Mouse (Mus musculus): ENCODE results near the gene Ccdc173. TPM values are rescaled to one million over a fixed set of nuclear protein-coding genes. Genes with fewer than 3 reads are reported as not detected.
"Not testable (repeated sequence)": the region's sequence is repeated elsewhere in the genome, so short reads cannot be mapped to it uniquely, and the experiment has no call there.

Ccdc173 gene
- polyA plus RNA-seq, 1 experiment, result 0.58 TPM

DNA sequence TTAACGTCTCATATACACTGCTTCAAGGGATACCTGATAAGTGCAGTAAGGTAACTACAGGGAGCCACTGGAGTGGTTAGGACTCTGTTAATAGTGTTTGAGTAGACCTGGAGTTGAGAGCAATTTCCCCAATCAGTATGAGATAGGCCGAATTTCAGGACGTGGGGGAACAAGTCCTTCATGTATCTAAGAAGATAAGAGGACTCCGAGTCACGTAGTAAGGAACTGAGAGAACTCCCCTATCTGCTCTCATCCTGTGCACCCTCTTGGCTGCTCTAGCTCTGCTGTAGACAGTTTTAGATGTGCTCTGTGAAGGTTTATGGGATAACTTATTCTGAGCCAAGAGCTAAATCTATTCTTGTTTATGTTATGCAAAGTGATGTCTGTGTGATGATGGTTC is 27.2 kb upstream of the Ccdc173 start:
- no peak for TF ChIP-seq MYOG (IDR thresholded peaks at IDR 0.05; ENCODE audit: control insufficient read depth in 1 of 3, insufficient read depth in 1 of 3, insufficient read length in 2 of 3, low read depth in 2 of 3)
- no peak for TF ChIP-seq E2F4 (IDR thresholded peaks at IDR 0.05; ENCODE audit: insufficient read depth)
- TF ChIP-seq SRF (IDR thresholded peaks at IDR 0.05; ENCODE audit: control insufficient read depth, insufficient read length, low read depth), result no peak
- no peak for TF ChIP-seq MAX (IDR thresholded peaks at IDR 0.05; ENCODE audit: low read depth)
- TF ChIP-seq MYOD1 (IDR thresholded peaks at IDR 0.05; ENCODE audit: control insufficient read depth in 1 of 3, insufficient read length in 2 of 3, low read depth in 2 of 3), result no peak
- no peak for TF ChIP-seq POLR2A (IDR thresholded peaks at IDR 0.05; ENCODE audit: insufficient read length, low read depth)
- no peak for TF ChIP-seq POLR2AphosphoS2 (IDR thresholded peaks at IDR 0.05; ENCODE audit: insufficient read length, low read depth)
- TF ChIP-seq REST (IDR thresholded peaks at IDR 0.05; ENCODE audit: insufficient read depth, insufficient read length), result no peak
- no peak for TF ChIP-seq TCF12 (IDR thresholded peaks at IDR 0.05; ENCODE audit: insufficient read depth, poor library complexity, severe bottlenecking)
- no peak for TF ChIP-seq TCF3 (IDR thresholded peaks at IDR 0.05; ENCODE audit: insufficient read length, low read depth)
- TF ChIP-seq CEBPB (IDR thresholded peaks at IDR 0.05; ENCODE audit: insufficient read depth, poor library complexity, severe bottlenecking), result no peak
- peaks cover 13% of the 10 kb centered on the region for H3K27me3 ChIP-seq (ENCODE audit: control insufficient read depth, insufficient read depth, insufficient read length)
- H3K4me2 ChIP-seq (ENCODE audit: low read depth), result no peak overlapping the region
- H3K79me2 ChIP-seq (ENCODE audit: control insufficient read depth, insufficient read depth), result no peaks in the 10 kb centered on the region
- no peaks in the 10 kb centered on the region for H3K36me3 ChIP-seq (ENCODE audit: control insufficient read depth, insufficient read depth)
- no peak overlapping the region for H3ac ChIP-seq (ENCODE audit: control insufficient read depth, insufficient read length)
- no peak overlapping the region for H3K4me3 ChIP-seq

DNA sequence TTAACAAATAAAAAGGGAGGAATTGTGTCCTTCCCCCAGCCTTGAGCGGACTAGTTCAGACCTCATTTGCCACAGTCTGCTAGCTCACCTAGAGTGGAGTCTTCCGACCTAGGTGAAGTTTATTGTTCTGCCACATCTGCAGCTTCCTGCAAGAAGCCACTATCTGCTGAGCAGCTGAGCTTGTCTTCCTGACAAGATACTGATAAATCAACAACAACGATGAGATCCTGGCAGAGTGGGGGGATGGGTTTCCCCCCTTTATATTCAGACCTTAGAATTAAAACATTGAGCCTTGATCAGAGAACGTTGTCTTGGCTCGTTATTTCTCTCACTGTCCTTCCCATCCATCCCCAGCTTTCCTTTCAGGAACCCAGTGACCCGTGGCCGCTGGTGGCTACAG is 22.0 kb upstream of the Ccdc173 start:
- H3K27me3 ChIP-seq (ENCODE audit: control insufficient read depth, insufficient read depth, insufficient read length), result peaks cover 10% of the 10 kb centered on the region
- H3ac ChIP-seq (ENCODE audit: control insufficient read depth, insufficient read length); H3K4me2 ChIP-seq (ENCODE audit: low read depth); H3K79me2 ChIP-seq (ENCODE audit: control insufficient read depth, insufficient read depth); H3K36me3 ChIP-seq (ENCODE audit: control insufficient read depth, insufficient read depth); H3K4me3 ChIP-seq: not testable (repeated sequence)

DNA sequence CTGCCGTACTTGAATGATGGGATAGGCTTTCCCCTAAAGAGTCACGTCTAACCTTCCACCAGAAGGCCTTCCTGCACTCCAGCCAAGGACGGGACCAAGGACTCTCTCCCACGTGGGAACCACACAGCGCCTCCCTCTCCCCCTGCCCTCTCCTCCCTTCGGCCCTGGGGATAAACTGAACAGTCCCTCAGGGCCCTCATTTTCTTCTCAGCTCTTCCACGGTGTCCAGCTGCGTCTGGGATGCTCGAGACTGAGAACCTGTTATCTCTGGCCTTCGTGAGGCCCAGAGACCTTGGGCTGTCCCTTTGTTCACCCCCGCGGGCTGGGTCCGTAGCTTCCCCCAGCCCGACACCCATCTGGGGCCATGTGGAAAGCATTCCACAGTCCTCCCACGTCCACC is 20.8 kb upstream of the Ccdc173 start:
- Histone ChIP-seq H3K79me2 (ENCODE audit: control insufficient read depth, insufficient read depth) (no peaks in the 10 kb centered on the region), H3K27me3 (ENCODE audit: control insufficient read depth, insufficient read depth, insufficient read length) (peaks cover 10% of the 10 kb centered on the region), H3ac (ENCODE audit: control insufficient read depth, insufficient read length) (no peak overlapping the region), H3K4me3 (no peak overlapping the region), H3K4me2 (ENCODE audit: low read depth) (no peak overlapping the region), H3K36me3 (ENCODE audit: control insufficient read depth, insufficient read depth) (no peaks in the 10 kb centered on the region)
- TF ChIP-seq MAX (IDR thresholded peaks at IDR 0.05; ENCODE audit: low read depth) (no peak), E2F4 (IDR thresholded peaks at IDR 0.05; ENCODE audit: insufficient read depth) (no peak), POLR2AphosphoS2 (IDR thresholded peaks at IDR 0.05; ENCODE audit: insufficient read length, low read depth) (no peak), MYOD1 (IDR thresholded peaks at IDR 0.05; ENCODE audit: control insufficient read depth in 1 of 3, insufficient read length in 2 of 3, low read depth in 2 of 3) (no peak), CEBPB (IDR thresholded peaks at IDR 0.05; ENCODE audit: insufficient read depth, poor library complexity, severe bottlenecking) (no peak), MYOG (IDR thresholded peaks at IDR 0.05; ENCODE audit: control insufficient read depth in 1 of 3, insufficient read depth in 1 of 3, insufficient read length in 2 of 3, low read depth in 2 of 3) (no peak), TCF12 (IDR thresholded peaks at IDR 0.05; ENCODE audit: insufficient read depth, poor library complexity, severe bottlenecking) (no peak)

DNA sequence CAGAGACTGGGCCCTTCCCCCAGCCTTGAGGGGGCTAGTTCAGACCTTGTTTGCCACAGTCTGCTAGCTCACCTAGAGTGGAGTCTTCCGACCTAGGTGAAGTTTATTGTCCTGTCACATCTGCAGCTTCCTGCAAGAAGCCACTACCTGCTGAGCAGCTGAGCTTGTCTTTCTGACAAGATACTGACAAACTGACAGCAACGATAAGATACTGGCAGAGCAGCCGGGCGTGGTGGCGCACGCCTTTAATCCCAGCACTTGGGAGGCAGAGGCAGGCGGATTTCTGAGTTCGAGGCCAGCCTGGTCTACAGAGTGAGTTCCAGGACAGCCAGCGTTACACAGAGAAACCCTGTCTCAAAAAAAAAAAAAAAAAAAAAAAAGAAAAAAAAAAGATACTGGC is 15.3 kb upstream of the Ccdc173 start:
- H3ac ChIP-seq (ENCODE audit: control insufficient read depth, insufficient read length); H3K79me2 ChIP-seq (ENCODE audit: control insufficient read depth, insufficient read depth); H3K27me3 ChIP-seq (ENCODE audit: control insufficient read depth, insufficient read depth, insufficient read length); H3K4me2 ChIP-seq (ENCODE audit: low read depth); H3K36me3 ChIP-seq (ENCODE audit: control insufficient read depth, insufficient read depth); H3K4me3 ChIP-seq: not testable (repeated sequence)

DNA sequence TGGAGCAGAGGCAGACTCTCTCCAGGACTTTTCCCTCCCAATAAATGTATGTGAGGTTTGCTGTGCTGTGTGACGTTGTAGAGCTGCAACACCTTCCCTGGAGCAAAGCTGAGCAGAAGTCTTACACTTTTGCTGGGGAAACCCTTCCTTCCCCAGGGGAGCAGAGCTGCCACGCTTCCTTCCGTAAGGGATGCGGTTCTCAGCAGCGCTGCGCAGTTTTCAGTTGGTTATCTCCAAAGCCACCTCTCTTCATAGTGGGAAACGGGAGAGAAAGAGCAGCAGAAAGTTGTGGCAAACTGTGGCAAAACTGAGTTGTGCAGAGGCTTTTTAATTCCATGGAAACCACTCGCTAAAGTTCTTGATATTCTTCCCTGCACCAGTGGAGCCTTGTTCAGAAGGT is 14.4 kb upstream of the Ccdc173 start:
- H3K27me3 ChIP-seq (ENCODE audit: control insufficient read depth, insufficient read depth, insufficient read length), result no peaks in the 10 kb centered on the region
- no peak overlapping the region for H3K4me2 ChIP-seq (ENCODE audit: low read depth)
- H3ac ChIP-seq (ENCODE audit: control insufficient read depth, insufficient read length), result no peak overlapping the region
- TF ChIP-seq TCF3 (IDR thresholded peaks at IDR 0.05; ENCODE audit: insufficient read length, low read depth), result no peak
- TF ChIP-seq POLR2AphosphoS2 (IDR thresholded peaks at IDR 0.05; ENCODE audit: insufficient read length, low read depth), result no peak
- no peak for TF ChIP-seq CEBPB (IDR thresholded peaks at IDR 0.05; ENCODE audit: insufficient read depth, poor library complexity, severe bottlenecking)
- no peak for TF ChIP-seq MAX (IDR thresholded peaks at IDR 0.05; ENCODE audit: low read depth)
- no peak for TF ChIP-seq TCF12 (IDR thresholded peaks at IDR 0.05; ENCODE audit: insufficient read depth, poor library complexity, severe bottlenecking)
- no peak for TF ChIP-seq REST (IDR thresholded peaks at IDR 0.05; ENCODE audit: insufficient read depth, insufficient read length)
- no peak for TF ChIP-seq MYOG (IDR thresholded peaks at IDR 0.05; ENCODE audit: control insufficient read depth in 1 of 3, insufficient read depth in 1 of 3, insufficient read length in 2 of 3, low read depth in 2 of 3)
- no peak for TF ChIP-seq E2F4 (IDR thresholded peaks at IDR 0.05; ENCODE audit: insufficient read depth)
- no peak for TF ChIP-seq SRF (IDR thresholded peaks at IDR 0.05; ENCODE audit: control insufficient read depth, insufficient read length, low read depth)
- no peak for TF ChIP-seq POLR2A (IDR thresholded peaks at IDR 0.05; ENCODE audit: insufficient read length, low read depth)
- TF ChIP-seq MYOD1 (IDR thresholded peaks at IDR 0.05; ENCODE audit: control insufficient read depth in 1 of 3, insufficient read length in 2 of 3, low read depth in 2 of 3), result no peak
- no peaks in the 10 kb centered on the region for H3K79me2 ChIP-seq (ENCODE audit: control insufficient read depth, insufficient read depth)
- no peak overlapping the region for H3K4me3 ChIP-seq
- no peaks in the 10 kb centered on the region for H3K36me3 ChIP-seq (ENCODE audit: control insufficient read depth, insufficient read depth)

DNA sequence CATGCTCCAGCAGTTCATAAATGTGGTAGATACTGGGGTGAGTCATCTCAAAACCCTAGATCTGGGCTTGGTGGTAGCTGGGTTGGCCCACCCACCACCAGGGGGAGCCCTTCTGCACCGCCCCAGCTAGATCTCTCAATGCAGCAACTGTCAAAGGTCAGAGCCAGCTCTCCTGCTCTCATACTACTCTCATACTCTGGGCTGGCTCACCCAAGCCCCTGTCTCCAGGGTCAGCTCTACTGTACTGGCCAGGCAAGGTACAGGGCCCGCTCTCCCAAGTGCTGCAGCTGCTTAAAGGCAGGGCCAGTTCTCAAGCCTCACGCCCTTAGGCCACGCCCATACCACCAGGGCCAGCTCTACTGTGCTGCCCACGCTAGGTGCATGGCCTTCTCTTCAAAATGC is 13.5 kb upstream of the Ccdc173 start:
- no peak overlapping the region for H3K4me3 ChIP-seq
- no peaks in the 10 kb centered on the region for H3K27me3 ChIP-seq (ENCODE audit: control insufficient read depth, insufficient read depth, insufficient read length)
- H3K4me2 ChIP-seq (ENCODE audit: low read depth), result no peak overlapping the region
- H3K36me3 ChIP-seq (ENCODE audit: control insufficient read depth, insufficient read depth), result no peaks in the 10 kb centered on the region
- H3ac ChIP-seq (ENCODE audit: control insufficient read depth, insufficient read length), result no peak overlapping the region
- TF ChIP-seq CEBPB (IDR thresholded peaks at IDR 0.05; ENCODE audit: insufficient read depth, poor library complexity, severe bottlenecking) (no peak), TCF12 (IDR thresholded peaks at IDR 0.05; ENCODE audit: insufficient read depth, poor library complexity, severe bottlenecking) (no peak), SRF (IDR thresholded peaks at IDR 0.05; ENCODE audit: control insufficient read depth, insufficient read length, low read depth) (no peak), TCF3 (IDR thresholded peaks at IDR 0.05; ENCODE audit: insufficient read length, low read depth) (no peak), POLR2A (IDR thresholded peaks at IDR 0.05; ENCODE audit: insufficient read length, low read depth) (no peak), MYOG (IDR thresholded peaks at IDR 0.05; ENCODE audit: control insufficient read depth in 1 of 3, insufficient read depth in 1 of 3, insufficient read length in 2 of 3, low read depth in 2 of 3) (no peak), MYOD1 (IDR thresholded peaks at IDR 0.05; ENCODE audit: control insufficient read depth in 1 of 3, insufficient read length in 2 of 3, low read depth in 2 of 3) (no peak), REST (IDR thresholded peaks at IDR 0.05; ENCODE audit: insufficient read depth, insufficient read length) (no peak), MAX (IDR thresholded peaks at IDR 0.05; ENCODE audit: low read depth) (no peak), POLR2AphosphoS2 (IDR thresholded peaks at IDR 0.05; ENCODE audit: insufficient read length, low read depth) (no peak), USF1 (IDR thresholded peaks at IDR 0.05; ENCODE audit: low read depth) (no peak), E2F4 (IDR thresholded peaks at IDR 0.05; ENCODE audit: insufficient read depth) (no peak)
- no peaks in the 10 kb centered on the region for H3K79me2 ChIP-seq (ENCODE audit: control insufficient read depth, insufficient read depth)

All from myocyte (in vitro differentiated cells).